Mouse (Mus musculus): ENCODE measurements at regions not wholly inside any gene's neighbourhood (a gene's known extent, or its start where the extent isn't known, plus 50 kb on each side); places are given as distances from the start of the nearest gene placed in this dataset.

- Histone ChIP-seq H3K27ac (ENCODE audit: insufficient read depth, low read depth, low read length) (no peak overlapping the region), H3K4me1 (ENCODE audit: control insufficient read depth, insufficient read depth, low read length) (no peaks in the 10 kb centered on the region), H3K4me3 (ENCODE audit: insufficient read depth, low read depth, low read length) (no peak overlapping the region)
- TF ChIP-seq CTCF (IDR thresholded peaks at IDR 0.05; ENCODE audit: insufficient read depth, low read depth, low read length) (no peak), POLR2A (IDR thresholded peaks at IDR 0.05; ENCODE audit: insufficient read depth, low read depth, low read length) (no peak)
- WGBS = 95% methylated on average over 14 of the region's 14 CpGs
Measured at GRCm38 (mm10) chr1:126980311-126980710, 149.7 kb upstream of the Nckap5 start.

- TF ChIP-seq CTCF (IDR thresholded peaks at IDR 0.05; ENCODE audit: insufficient read depth, low read depth, low read length) (no peak), POLR2A (IDR thresholded peaks at IDR 0.05; ENCODE audit: insufficient read depth, low read depth, low read length) (no peak)
- Histone ChIP-seq H3K27ac (ENCODE audit: insufficient read depth, low read depth, low read length) (no peak overlapping the region), H3K4me3 (ENCODE audit: insufficient read depth, low read depth, low read length) (no peak overlapping the region), H3K4me1 (ENCODE audit: control insufficient read depth, insufficient read depth, low read length) (no peaks in the 10 kb centered on the region)
- 77% methylated on average over 1 of the region's 1 CpGs for WGBS
Measured at GRCm38 (mm10) chr1:126973871-126974270, 143.3 kb upstream of the Nckap5 start.

- no peaks in the 10 kb centered on the region for H3K4me1 ChIP-seq (ENCODE audit: control insufficient read depth, insufficient read depth, low read length)
- 71% methylated on average over 10 of the region's 10 CpGs for WGBS
- no peak overlapping the region for H3K4me3 ChIP-seq (ENCODE audit: insufficient read depth, low read depth, low read length)
- H3K27ac ChIP-seq (ENCODE audit: insufficient read depth, low read depth, low read length) = no peak overlapping the region
- TF ChIP-seq CTCF (IDR thresholded peaks at IDR 0.05; ENCODE audit: insufficient read depth, low read depth, low read length) (no peak), POLR2A (IDR thresholded peaks at IDR 0.05; ENCODE audit: insufficient read depth, low read depth, low read length) (no peak)
Measured at GRCm38 (mm10) chr1:126971777-126972421, 141.3 kb upstream of the Nckap5 start.

DNA sequence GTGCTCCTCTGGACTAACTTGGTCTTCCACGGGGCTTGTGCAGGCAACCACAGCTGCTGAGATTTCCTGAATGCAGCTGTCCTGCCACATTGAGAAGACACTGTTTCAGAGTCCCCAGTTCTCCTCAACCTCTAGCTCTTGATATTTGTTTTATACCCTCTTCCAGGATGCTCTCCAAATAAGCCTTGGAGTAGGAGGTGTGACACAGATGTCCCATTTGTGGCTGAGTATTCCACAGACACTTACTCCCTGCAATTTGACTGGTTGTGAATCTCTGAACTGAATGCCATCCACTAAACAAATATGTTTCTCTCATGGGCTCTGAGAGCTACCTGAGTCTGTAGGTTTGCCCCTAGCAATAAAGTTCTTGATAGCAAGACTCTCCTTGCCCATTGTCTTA is 140.5 kb upstream of the Nckap5 start:
- WGBS = 77% methylated on average over 1 of the region's 1 CpGs

DNA sequence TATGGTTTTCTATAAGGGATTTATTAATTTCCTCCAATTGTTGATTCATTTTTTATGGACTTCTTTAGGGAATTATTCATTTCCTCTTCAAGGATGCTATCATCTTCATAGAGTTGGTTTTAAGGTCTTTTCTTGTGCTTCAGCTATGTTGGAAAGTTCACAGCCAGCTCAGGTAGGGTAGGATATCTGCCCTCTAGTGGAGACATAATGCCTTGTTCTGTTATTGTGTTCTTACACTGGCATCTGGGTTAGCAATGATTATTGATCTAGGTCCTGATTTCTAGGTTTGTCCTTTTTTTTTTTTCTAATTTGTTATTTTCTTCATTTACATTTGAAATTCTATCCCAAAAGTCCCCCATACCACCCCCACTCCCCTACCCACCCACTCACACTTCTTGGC is 135.8 kb upstream of the Nckap5 start:
- no peak for TF ChIP-seq CTCF (IDR thresholded peaks at IDR 0.05; ENCODE audit: insufficient read depth, low read depth, low read length)
- no peak for TF ChIP-seq POLR2A (IDR thresholded peaks at IDR 0.05; ENCODE audit: insufficient read depth, low read depth, low read length)
- Histone ChIP-seq H3K4me1 (ENCODE audit: control insufficient read depth, insufficient read depth, low read length) (no peaks in the 10 kb centered on the region), H3K27ac (ENCODE audit: insufficient read depth, low read depth, low read length) (no peak overlapping the region), H3K4me3 (ENCODE audit: insufficient read depth, low read depth, low read length) (no peak overlapping the region)

More for the DNA sequence above, 140.5 kb upstream of the Nckap5 start:
- H3K4me3 ChIP-seq (ENCODE audit: insufficient read depth, low read depth, low read length) = no peak overlapping the region
- H3K4me1 ChIP-seq (ENCODE audit: control insufficient read depth, insufficient read depth, low read length) = no peaks in the 10 kb centered on the region
- H3K27ac ChIP-seq (ENCODE audit: insufficient read depth, low read depth, low read length) = no peak overlapping the region
- TF ChIP-seq CTCF (IDR thresholded peaks at IDR 0.05; ENCODE audit: insufficient read depth, low read depth, low read length) (no peak), POLR2A (IDR thresholded peaks at IDR 0.05; ENCODE audit: insufficient read depth, low read depth, low read length) (no peak)

GRCm38 (mm10) chr1:126955839-126956720 is 125.5 kb upstream of the Nckap5 start:
- TF ChIP-seq CTCF (IDR thresholded peaks at IDR 0.05; ENCODE audit: insufficient read depth, low read depth, low read length) = no peak
- TF ChIP-seq POLR2A (IDR thresholded peaks at IDR 0.05; ENCODE audit: insufficient read depth, low read depth, low read length) = no peak
- WGBS = 75% methylated on average over 12 of the region's 12 CpGs
- Histone ChIP-seq H3K4me3 (ENCODE audit: insufficient read depth, low read depth, low read length) (no peak overlapping the region), H3K4me1 (ENCODE audit: control insufficient read depth, insufficient read depth, low read length) (no peaks in the 10 kb centered on the region), H3K27ac (ENCODE audit: insufficient read depth, low read depth, low read length) (no peak overlapping the region)

DNA sequence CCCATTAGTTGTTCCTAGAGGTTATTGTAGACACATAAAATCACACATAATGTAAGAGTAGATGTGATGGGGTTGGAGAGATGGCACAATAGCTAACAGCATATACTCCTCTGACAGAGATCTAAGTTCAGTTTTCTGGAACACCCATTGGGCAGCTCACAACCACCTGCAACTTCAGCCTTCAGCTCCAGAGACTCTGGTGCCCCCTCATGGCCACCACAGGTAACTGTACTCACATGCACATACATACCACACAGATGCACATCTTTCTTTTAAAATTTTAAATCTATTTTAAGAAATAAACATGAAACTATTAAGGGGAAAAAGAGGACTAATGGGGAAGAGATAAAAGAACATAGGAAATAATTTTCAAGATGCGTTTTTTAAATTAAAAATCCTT is 117.3 kb upstream of the Nckap5 start:
- no peak overlapping the region for H3K27ac ChIP-seq (ENCODE audit: insufficient read depth, low read depth, low read length)
- TF ChIP-seq POLR2A (IDR thresholded peaks at IDR 0.05; ENCODE audit: insufficient read depth, low read depth, low read length) = no peak
- TF ChIP-seq CTCF (IDR thresholded peaks at IDR 0.05; ENCODE audit: insufficient read depth, low read depth, low read length) = no peak
- no peak overlapping the region for H3K4me3 ChIP-seq (ENCODE audit: insufficient read depth, low read depth, low read length)
- no peaks in the 10 kb centered on the region for H3K4me1 ChIP-seq (ENCODE audit: control insufficient read depth, insufficient read depth, low read length)
- WGBS = 93% methylated on average over 1 of the region's 1 CpGs

DNA sequence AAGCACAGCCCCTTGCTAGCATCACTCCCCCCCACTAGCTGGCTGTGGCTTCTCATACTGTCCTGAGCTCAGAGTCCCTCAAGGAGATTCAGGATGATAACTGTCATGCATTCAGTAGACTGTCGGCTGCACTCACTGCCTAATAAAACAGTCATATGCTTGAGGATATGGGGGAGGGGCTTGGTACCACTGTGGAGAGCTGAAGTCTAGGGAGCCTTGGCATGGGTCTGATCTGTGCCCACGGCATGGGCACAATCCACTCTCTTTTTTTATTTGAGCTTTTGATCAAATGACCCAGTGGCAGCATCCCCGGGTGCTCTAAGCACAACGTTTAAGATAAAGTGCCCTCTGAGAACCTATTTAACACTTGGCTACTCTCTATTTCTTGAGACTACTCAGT is 102.1 kb upstream of the Nckap5 start:
- WGBS = 45% methylated on average over 4 of the region's 4 CpGs
- Histone ChIP-seq H3K4me3 (ENCODE audit: insufficient read depth, low read depth, low read length) (no peak overlapping the region), H3K27ac (ENCODE audit: insufficient read depth, low read depth, low read length) (no peak overlapping the region), H3K4me1 (ENCODE audit: control insufficient read depth, insufficient read depth, low read length) (no peaks in the 10 kb centered on the region)
- TF ChIP-seq POLR2A (IDR thresholded peaks at IDR 0.05; ENCODE audit: insufficient read depth, low read depth, low read length) (no peak), CTCF (IDR thresholded peaks at IDR 0.05; ENCODE audit: insufficient read depth, low read depth, low read length) (no peak)

- WGBS = 2% methylated on average over 6 of the region's 6 CpGs
- H3K4me3 ChIP-seq (ENCODE audit: insufficient read depth, low read depth, low read length) = no peak overlapping the region
- H3K4me1 ChIP-seq (ENCODE audit: control insufficient read depth, insufficient read depth, low read length) = no peaks in the 10 kb centered on the region
- no peak overlapping the region for H3K27ac ChIP-seq (ENCODE audit: insufficient read depth, low read depth, low read length)
- TF ChIP-seq POLR2A (IDR thresholded peaks at IDR 0.05; ENCODE audit: insufficient read depth, low read depth, low read length) = no peak
- TF ChIP-seq CTCF (IDR thresholded peaks at IDR 0.05; ENCODE audit: insufficient read depth, low read depth, low read length) = 0 out of 2 replicates have a peak, but pooled peaks have one; percentile 25
Measured at GRCm38 (mm10) chr1:126931754-126932153, 101.2 kb upstream of the Nckap5 start.
